Mouse (Mus musculus) heart, embryonic 15.5 days (tissue): ENCODE measurements around the gene Sun1. TPM values are rescaled to one million over a fixed set of nuclear protein-coding genes. Genes with fewer than 3 reads are reported as not detected.

ENCODE experiments used
- ATAC-seq: fragments of 200-750 bp; cut with Nextera tagmentation; replicated peaks from 2 replicates; pipeline ENCODE4 v1.8.0; 2017; ENCODE audit warnings: low read depth, moderate TSS enrichment; ENCODE audit not compliant: insufficient number of reproducible peaks, insufficient read depth, low FRiP score
- H3K27ac ChIP-seq: fragments of 300-500 bp; sonication (generic); 2 replicates; pipeline ENCODE4 v1.5.1; 2015; ENCODE audit warnings: mild to moderate bottlenecking, inconsistent platforms
- H3K27me3 ChIP-seq: fragments of 300-500 bp; sonication (generic); 2 replicates; pipeline ENCODE4 v1.6.1; 2015; ENCODE audit warnings: inconsistent platforms
- H3K36me3 ChIP-seq: fragments of 300-500 bp; sonication (generic); 2 replicates; pipeline ENCODE4 v1.6.1; 2015; ENCODE audit warnings: mild to moderate bottlenecking, inconsistent platforms
- H3K4me1 ChIP-seq: fragments of 300-500 bp; sonication (generic); replicated peaks from 2 replicates; pipeline ENCODE4 v1.6.1; 2015; ENCODE audit warnings: inconsistent platforms
- H3K4me2 ChIP-seq: fragments of 300-500 bp; sonication (generic); 2 replicates; pipeline ENCODE4 v1.6.1; 2015; ENCODE audit warnings: inconsistent platforms, mild to moderate bottlenecking, moderate library complexity
- H3K4me3 ChIP-seq: fragments of 300-500 bp; sonication (generic); 2 replicates; pipeline ENCODE4 v1.5.1; 2015; ENCODE audit warnings: mild to moderate bottlenecking, inconsistent platforms
- H3K9ac ChIP-seq: fragments of 300-500 bp; sonication (generic); 2 replicates; pipeline ENCODE4 v1.6.1; 2015; ENCODE audit warnings: mild to moderate bottlenecking, inconsistent platforms
- H3K9me3 ChIP-seq: fragments of 300-500 bp; sonication (generic); replicated peaks from 2 replicates; pipeline ENCODE4 v1.6.1; 2016; ENCODE audit warnings: inconsistent platforms
- WGBS: fragments of 180-500 bp; shearing (Covaris S2); methylation state at CpG from one replicate; pipeline ENCODE4 v1.1.7; 2015; ENCODE audit warnings: mixed read lengths; 5-methylcytosine and 5-hydroxymethylcytosine counted together
- polyA plus RNA-seq: library from polyadenylated mRNA; unstranded; fragments of >200 nt; fragmentation: Nextera tagmentation; extraction: Ambion mirVana; gene quantifications from 2 replicates; pipeline ENCODE4 v1.2.1, GENCODE M21; 2015

Sun1 gene
- 32.4 and 38.9 TPM in 2 replicates for polyA plus RNA-seq

DNA sequence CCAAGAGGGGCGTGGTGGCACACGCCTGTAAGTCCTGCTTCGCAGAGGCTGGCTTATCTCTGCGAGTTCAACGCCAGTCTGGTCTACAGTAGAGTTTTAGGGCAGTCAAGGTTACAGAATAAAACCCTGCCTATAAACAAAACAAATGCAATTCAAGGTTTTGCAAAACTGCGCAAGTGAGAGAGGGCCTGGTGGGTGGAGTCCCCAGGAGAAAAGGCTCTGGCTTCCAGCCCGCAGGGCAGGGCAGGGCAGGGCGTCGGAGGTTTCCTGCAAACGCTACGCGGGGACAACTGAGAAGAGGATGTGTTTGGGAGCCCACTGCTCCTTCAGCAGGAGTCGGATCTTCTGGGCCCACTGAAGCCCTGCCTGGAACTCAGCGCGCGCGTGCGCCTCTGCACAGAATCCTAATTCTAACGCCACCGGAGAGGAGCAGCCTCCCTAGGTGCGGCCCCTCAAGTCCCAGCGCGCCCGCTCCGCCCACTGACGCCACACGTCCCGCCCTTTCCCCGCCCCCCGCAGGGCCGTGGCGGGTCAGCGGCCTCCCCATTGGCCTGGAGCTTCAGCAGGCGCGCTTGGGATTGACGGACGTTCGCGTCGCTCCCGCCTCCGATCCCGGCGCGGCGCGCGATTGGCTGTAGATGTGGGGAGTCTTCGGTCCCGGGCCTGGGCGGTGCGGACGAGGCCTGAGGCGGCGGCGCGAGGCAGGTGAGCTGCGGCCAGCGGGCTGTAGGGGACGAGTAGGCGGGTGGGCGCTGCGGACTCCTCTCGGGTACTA lies at the start of gene Sun1:
TSS of gene Sun1 (plus strand) at position 643 of the 775 bp plus-strand sequence.
- under 1% methylated on average over 64 of the region's 64 CpGs for whole genome bisulfite sequencing
- H3K36me3 ChIP-seq, result no peaks in the 10 kb centered on the region
- H3K4me3 ChIP-seq, result peak within 1 kb of the TSS; percentile 84
- H3K4me2 ChIP-seq, result peak within 1 kb of the TSS; percentile 91
- H3K27me3 ChIP-seq, result no peaks in the 10 kb centered on the region
- H3K4me1 ChIP-seq, result peaks cover 24% of the 10 kb centered on the region
- no peaks in the 10 kb centered on the region for H3K9me3 ChIP-seq
- ATAC-seq, result peak; percentile 99
- peak within 1 kb of the TSS; percentile 89 for H3K27ac ChIP-seq
- H3K9ac ChIP-seq, result peak within 1 kb of the TSS; percentile 81

DNA sequence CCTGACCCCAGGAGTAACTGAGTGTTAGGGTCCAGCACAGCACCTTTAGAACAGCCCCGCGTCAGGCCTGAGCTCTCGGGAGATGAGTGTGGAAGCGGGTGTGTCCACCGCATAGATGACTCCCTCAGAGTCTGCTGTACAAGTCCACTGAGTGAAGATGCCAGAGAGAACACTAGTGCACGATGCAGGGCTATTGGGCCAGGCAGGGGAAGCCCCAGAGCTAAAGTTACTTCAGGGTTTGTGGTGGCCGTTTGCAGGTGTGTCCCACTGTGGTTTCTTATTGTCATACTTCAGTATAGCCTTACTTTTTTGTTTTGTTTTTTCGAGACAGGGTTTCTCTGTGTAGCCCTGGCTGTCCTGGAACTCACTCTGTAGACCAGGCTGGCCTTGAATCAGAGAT lies 39.5 kb upstream of the Sun1 start:
- Histone ChIP-seq H3K4me1 (no peaks in the 10 kb centered on the region), H3K27me3 (no peaks in the 10 kb centered on the region), H3K9me3 (no peaks in the 10 kb centered on the region), H3K9ac (no peak overlapping the region), H3K36me3 (peaks cover 24% of the 10 kb centered on the region), H3K4me3 (no peak overlapping the region), H3K27ac (no peak overlapping the region), H3K4me2 (no peak overlapping the region)
- ATAC-seq, result no peak
- 85% methylated on average over 8 of the region's 8 CpGs for WGBS

GRCm38 (mm10) chr5:139161632-139162031 lies 38.8 kb upstream of the Sun1 start:
- Histone ChIP-seq H3K36me3 (peaks cover 18% of the 10 kb centered on the region), H3K9me3 (no peaks in the 10 kb centered on the region), H3K4me1 (no peaks in the 10 kb centered on the region; the same call in 1 of the 2 replicates), H3K27me3 (no peaks in the 10 kb centered on the region), H3K4me3 (no peak overlapping the region), H3K27ac (no peak overlapping the region), H3K9ac (no peak overlapping the region), H3K4me2 (no peak overlapping the region)
- ATAC-seq, result no peak
- WGBS, result 65% methylated on average over 10 of the region's 10 CpGs

GRCm38 (mm10) chr5:139166781-139167361 lies 33.6 kb upstream of the Sun1 start:
- 0 out of 2 replicates have a peak overlapping the region, but pooled peaks have one; percentile 39 for H3K27ac ChIP-seq
- no peak overlapping the region for H3K9ac ChIP-seq
- H3K4me1 ChIP-seq, result no peaks in the 10 kb centered on the region; the same call in 1 of the 2 replicates
- 60% methylated on average over 6 of the region's 6 CpGs for WGBS
- H3K27me3 ChIP-seq, result no peaks in the 10 kb centered on the region
- ATAC-seq, result no peak; the same call in 1 of the 2 replicates
- H3K4me2 ChIP-seq, result no peak overlapping the region
- H3K4me3 ChIP-seq, result no peak overlapping the region
- H3K36me3 ChIP-seq, result peaks cover 23% of the 10 kb centered on the region
- H3K9me3 ChIP-seq, result no peaks in the 10 kb centered on the region

DNA sequence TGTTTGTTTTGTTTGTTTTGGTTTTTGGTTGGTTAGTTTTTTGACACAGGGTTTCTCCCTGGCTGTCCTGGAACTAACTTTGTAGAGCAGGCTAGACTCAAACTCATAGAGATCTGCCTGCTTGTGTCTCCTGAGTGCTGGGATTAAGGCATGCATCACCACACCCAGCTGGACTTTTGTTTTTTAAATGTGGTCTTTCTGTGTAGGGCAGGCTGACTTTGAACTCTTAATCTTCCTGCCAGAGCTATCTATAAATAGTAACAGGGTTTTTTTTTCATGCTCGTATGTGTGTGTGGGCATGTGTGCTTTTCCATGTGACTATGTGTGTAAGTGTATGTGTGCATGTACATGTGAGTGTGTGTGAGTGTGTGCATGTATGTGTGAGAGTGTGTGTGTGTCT lies 32.9 kb upstream of the Sun1 start:
- no peaks in the 10 kb centered on the region; the same call in 1 of the 2 replicates for H3K4me1 ChIP-seq
- H3K9ac ChIP-seq, result no peak overlapping the region
- ATAC-seq, result no peak
- H3K4me3 ChIP-seq, result no peak overlapping the region
- no peaks in the 10 kb centered on the region for H3K9me3 ChIP-seq
- H3K27ac ChIP-seq, result no peak overlapping the region
- H3K4me2 ChIP-seq, result no peak overlapping the region
- H3K36me3 ChIP-seq, result peaks cover 24% of the 10 kb centered on the region
- H3K27me3 ChIP-seq, result no peaks in the 10 kb centered on the region
- WGBS, result 37% methylated on average over 1 of the region's 1 CpGs

DNA sequence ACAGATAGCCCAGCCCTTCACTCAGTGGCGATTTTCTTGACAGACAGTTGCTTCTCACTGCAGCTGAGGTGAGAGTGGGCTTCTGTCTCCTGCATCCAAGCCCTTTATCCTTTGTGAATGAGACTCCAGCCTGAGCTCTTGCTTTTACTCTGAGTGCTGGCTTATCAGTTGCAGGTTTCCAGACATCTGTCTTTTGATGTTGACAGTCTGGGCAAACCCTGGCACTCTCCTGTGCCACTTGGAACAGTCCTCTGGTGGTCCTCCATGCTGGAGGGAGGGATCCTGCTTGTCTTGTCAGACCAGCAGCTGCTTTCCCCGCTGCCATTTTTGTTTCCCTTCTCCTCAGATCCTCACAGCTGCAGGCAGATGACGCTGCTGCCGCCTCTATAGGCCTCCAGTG lies 28.5 kb upstream of the Sun1 start:
- H3K36me3 ChIP-seq, result peaks cover 26% of the 10 kb centered on the region
- no peak for ATAC-seq
- H3K9me3 ChIP-seq, result no peaks in the 10 kb centered on the region
- WGBS, result 78% methylated on average over 4 of the region's 4 CpGs
- H3K4me1 ChIP-seq, result peaks cover 10% of the 10 kb centered on the region
- no peak overlapping the region for H3K27ac ChIP-seq
- H3K4me3 ChIP-seq, result no peak overlapping the region
- no peak overlapping the region for H3K9ac ChIP-seq
- H3K27me3 ChIP-seq, result no peaks in the 10 kb centered on the region
- no peak overlapping the region for H3K4me2 ChIP-seq

DNA sequence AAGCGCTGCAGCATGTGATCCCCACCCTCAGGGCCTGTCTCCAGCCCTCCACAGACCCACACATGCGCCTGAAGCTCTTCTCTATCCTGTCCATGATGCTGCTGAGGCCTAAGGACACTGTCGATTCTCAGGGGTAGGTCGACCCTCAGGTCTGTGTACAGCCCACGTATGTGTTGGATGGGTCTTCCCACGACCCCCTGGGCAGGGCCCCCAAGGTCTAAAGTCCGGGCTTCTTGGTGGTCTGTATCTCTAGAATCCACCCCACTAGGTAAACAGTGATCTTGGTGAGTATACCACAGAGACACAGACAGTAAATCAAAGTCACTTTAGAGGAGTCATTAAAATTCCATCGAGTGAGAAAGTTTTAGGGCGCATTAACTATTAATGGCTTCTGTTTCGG lies 26.3 kb upstream of the Sun1 start:
- peaks cover 31% of the 10 kb centered on the region for H3K36me3 ChIP-seq
- no peak for ATAC-seq
- H3K27me3 ChIP-seq, result no peaks in the 10 kb centered on the region
- peak overlapping the region; percentile 48; the same call in 1 of the 2 replicates for H3K27ac ChIP-seq
- H3K4me1 ChIP-seq, result peaks cover 10% of the 10 kb centered on the region
- no peak overlapping the region for H3K9ac ChIP-seq
- WGBS, result 61% methylated on average over 10 of the region's 10 CpGs
- H3K9me3 ChIP-seq, result no peaks in the 10 kb centered on the region
- H3K4me2 ChIP-seq, result no peak overlapping the region
- no peak overlapping the region for H3K4me3 ChIP-seq

GRCm38 (mm10) chr5:139174556-139175547 lies 25.6 kb upstream of the Sun1 start:
- H3K4me1 ChIP-seq, result peaks cover 10% of the 10 kb centered on the region
- 58% methylated on average over 10 of the region's 10 CpGs for WGBS
- no peak overlapping the region for H3K9ac ChIP-seq
- ATAC-seq, result peak; percentile 45
- no peak overlapping the region for H3K4me2 ChIP-seq
- no peaks in the 10 kb centered on the region for H3K9me3 ChIP-seq
- no peaks in the 10 kb centered on the region for H3K27me3 ChIP-seq
- H3K27ac ChIP-seq, result peak overlapping the region; percentile 48
- no peak overlapping the region for H3K4me3 ChIP-seq
- H3K36me3 ChIP-seq, result peaks cover 31% of the 10 kb centered on the region

DNA sequence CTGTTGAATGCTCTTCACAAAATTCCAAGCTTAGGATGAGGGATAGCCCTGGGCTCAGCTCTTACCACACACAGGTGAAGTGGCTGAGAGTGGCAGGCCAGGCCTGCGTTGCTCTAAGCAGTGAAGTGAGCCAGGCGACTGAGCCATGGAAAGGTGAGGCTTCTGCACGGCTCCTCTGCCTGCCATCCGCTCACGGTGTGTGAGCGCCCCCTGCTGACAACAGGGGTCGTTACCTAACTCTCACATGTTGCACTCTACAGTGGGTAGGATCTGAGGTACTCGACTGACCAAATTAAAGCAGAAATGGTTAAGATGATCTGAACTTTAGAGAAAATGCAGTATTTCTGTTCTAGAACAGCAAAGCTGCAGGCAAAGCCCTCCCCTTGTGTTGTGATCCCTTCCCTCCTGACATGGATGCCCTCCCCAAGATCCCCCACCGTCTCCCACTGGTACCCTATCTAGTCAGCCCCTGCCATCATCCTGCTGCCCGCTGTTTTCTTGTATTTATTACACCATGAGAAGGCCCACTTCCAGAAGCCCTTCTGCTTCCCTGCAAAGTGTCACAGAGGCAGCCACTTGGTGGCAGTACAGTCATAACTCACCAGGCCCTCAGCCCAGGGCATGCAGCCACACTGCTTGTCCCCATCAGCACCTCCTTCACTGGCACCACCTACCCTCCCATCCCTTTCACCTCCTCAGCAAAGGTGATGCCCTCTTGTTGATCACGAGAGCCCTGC lies 21.4 kb upstream of the Sun1 start:
- Histone ChIP-seq H3K27me3 (no peaks in the 10 kb centered on the region), H3K36me3 (peaks cover 43% of the 10 kb centered on the region), H3K9me3 (no peaks in the 10 kb centered on the region), H3K4me1 (peaks cover 7% of the 10 kb centered on the region), H3K4me3 (no peak overlapping the region), H3K4me2 (no peak overlapping the region), H3K9ac (no peak overlapping the region), H3K27ac (no peak overlapping the region)
- 24% methylated on average over 11 of the region's 11 CpGs for WGBS
- no peak for ATAC-seq

- Histone ChIP-seq H3K27me3 (no peaks in the 10 kb centered on the region), H3K27ac (no peak overlapping the region), H3K9ac (no peak overlapping the region), H3K4me2 (no peak overlapping the region), H3K4me3 (no peak overlapping the region), H3K36me3 (peaks cover 49% of the 10 kb centered on the region), H3K9me3 (no peaks in the 10 kb centered on the region), H3K4me1 (no peaks in the 10 kb centered on the region)
- WGBS, result 80% methylated on average over 2 of the region's 2 CpGs
- ATAC-seq, result no peak
Observed at GRCm38 (mm10) chr5:139183131-139183530, 17.3 kb upstream of the Sun1 start.
